Mouse (Mus musculus): ENCODE data around the gene Mgarp. TPM values are rescaled to one million over a fixed set of nuclear protein-coding genes. Genes with fewer than 3 reads are reported as not detected.
"Not testable (repeated sequence)": the region's sequence is repeated elsewhere in the genome, so short reads cannot be mapped to it uniquely, and the experiment has no call there.

The Mgarp gene
- polyA plus RNA-seq, 1 experiment from 2014 or later: 7.5 TPM

DNA sequence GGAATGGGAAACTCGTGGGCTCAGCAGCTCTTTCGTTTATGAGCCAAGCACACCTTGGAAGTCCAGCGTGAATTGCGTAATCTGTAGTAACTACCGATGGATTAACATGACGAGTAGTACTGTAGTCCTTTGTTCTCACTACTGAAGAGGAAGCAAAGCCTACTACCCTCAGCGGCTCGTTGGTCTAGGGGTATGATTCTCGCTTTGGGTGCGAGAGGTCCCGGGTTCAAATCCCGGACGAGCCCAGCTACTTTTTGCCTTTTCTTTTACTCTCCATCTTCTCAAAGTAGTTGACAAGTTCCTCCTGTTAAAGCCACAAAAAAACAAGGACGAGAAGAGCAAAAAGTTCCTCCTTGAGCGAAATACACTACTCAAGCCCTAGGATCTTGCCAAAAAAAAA is 38.4 kb downstream of the Mgarp start:
- Histone ChIP-seq H3K4me3 (peak overlapping the region; percentile 59), H3K36me3 (no peaks in the 10 kb centered on the region), H3K4me1 (replicated peaks) (peaks cover 14% of the 10 kb centered on the region), H3K27ac (peak overlapping the region; percentile 29; the same call in 1 of the 2 replicates), H3K27me3 (ENCODE audit: insufficient read depth, poor library complexity, severe bottlenecking) (peaks cover 25% of the 10 kb centered on the region), H3K9me3 (no peaks in the 10 kb centered on the region)
- under 1% methylated on average over 15 of the region's 15 CpGs for WGBS
- peak; percentile 84 for DNase-seq (ENCODE audit: low spot score)

DNA sequence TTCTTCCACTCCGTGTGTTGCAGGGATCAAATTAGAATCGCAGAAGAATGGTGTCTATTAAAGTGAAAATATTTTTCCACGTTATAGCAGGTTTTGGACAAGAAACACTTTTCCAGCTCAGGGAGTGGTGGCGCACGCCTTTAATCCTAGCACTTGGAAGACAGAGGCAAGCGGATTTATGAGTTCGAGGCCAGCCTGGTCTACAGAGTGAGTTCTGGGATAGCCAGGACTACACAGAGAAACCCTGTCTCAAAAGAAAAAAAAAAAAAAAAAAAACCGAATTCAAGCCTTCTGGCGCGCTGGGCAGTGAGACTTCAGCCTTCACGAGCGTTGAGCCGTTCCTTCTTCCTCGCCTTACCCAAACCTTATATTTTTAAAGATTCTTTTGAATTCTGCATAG is 38.9 kb downstream of the Mgarp start:
- Histone ChIP-seq H3K36me3 (no peaks in the 10 kb centered on the region), H3K27me3 (ENCODE audit: insufficient read depth, poor library complexity, severe bottlenecking) (peaks cover 20% of the 10 kb centered on the region), H3K4me3 (peak overlapping the region; percentile 59), H3K27ac (no peak overlapping the region), H3K4me1 (replicated peaks) (peaks cover 14% of the 10 kb centered on the region), H3K9me3 (no peaks in the 10 kb centered on the region)
- peak; percentile 51 for DNase-seq (ENCODE audit: low spot score)
- WGBS: 10% methylated on average over 14 of the region's 14 CpGs

DNA sequence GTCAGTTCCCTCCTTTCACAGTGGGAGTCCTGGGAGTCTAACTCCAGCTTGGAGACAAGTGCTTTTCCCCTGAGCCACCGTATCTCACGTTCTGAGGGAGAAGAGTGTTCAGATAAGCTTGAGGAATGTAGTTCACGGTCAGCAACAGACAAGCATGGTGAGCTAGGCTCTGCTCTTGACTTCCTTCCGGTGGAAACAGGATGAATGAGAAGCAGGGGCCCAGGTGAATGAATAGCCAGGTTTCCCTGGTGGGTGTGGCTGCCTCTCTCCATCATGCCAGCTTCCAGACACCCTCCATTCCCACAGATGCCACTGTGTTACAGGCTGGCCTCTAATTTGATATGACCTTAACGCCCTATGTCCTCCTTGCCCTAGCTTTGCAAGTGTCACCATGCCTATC is 39.5 kb downstream of the Mgarp start:
- H3K4me3 ChIP-seq: no peak overlapping the region
- WGBS: 55% methylated on average over 5 of the region's 5 CpGs
- no peak for DNase-seq (ENCODE audit: low spot score)
- no peak overlapping the region for H3K27ac ChIP-seq
- no peaks in the 10 kb centered on the region for H3K9me3 ChIP-seq
- peaks cover 14% of the 10 kb centered on the region for H3K4me1 ChIP-seq (replicated peaks)
- peaks cover 19% of the 10 kb centered on the region for H3K27me3 ChIP-seq (ENCODE audit: insufficient read depth, poor library complexity, severe bottlenecking)
- H3K36me3 ChIP-seq: no peaks in the 10 kb centered on the region

DNA sequence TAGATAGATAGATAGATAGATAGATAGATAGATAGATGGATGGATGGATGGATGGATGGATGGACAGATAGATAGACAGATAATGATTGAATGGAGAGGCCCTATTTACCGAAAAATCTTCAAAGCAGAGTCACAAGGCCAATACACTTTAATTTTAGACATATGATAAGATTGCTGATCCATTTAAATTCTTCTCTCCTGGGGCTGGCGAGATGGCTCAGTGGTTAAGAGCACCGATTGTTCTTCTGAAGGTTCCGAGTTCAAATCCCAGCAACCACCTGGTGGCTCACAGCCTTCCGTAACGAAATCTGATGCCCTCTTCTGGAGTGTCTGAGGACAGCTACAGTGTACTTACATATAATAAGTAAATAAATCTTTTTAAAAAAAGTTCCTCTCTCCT is 41.6 kb downstream of the Mgarp start:
- H3K27ac ChIP-seq; H3K27me3 ChIP-seq (ENCODE audit: insufficient read depth, poor library complexity, severe bottlenecking); H3K36me3 ChIP-seq; DNase-seq (ENCODE audit: low spot score); H3K4me3 ChIP-seq; H3K9me3 ChIP-seq: not testable (repeated sequence)
- WGBS: 88% methylated on average over 6 of the region's 6 CpGs
- H3K4me1 ChIP-seq (replicated peaks): peaks cover 14% of the 10 kb centered on the region

DNA sequence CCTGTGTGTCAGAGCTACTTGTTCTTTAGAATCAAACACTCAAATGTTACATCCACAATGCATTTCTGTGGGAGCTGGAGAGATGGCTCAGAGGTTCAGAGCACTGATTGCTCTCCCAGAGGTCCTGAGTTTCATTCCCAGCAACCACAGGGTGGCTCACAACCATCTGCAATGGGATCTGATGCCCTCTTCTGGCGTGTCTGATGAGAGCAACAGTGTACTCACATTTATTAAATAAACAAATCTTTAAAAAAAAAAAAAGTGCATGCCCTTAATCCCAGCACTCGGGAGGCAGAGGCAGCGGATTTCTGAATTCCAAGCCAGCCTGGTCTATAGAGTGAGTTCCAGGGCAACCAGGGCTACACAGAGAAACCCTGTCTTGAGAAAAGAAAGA is 42.5 kb downstream of the Mgarp start:
- no peaks in the 10 kb centered on the region for H3K9me3 ChIP-seq
- 76% methylated on average over 3 of the region's 3 CpGs for WGBS
- H3K36me3 ChIP-seq: no peaks in the 10 kb centered on the region
- H3K4me3 ChIP-seq: no peak overlapping the region
- no peak overlapping the region for H3K27ac ChIP-seq
- no peak for DNase-seq (ENCODE audit: low spot score)
- H3K27me3 ChIP-seq (ENCODE audit: insufficient read depth, poor library complexity, severe bottlenecking): no peaks in the 10 kb centered on the region
- H3K4me1 ChIP-seq (replicated peaks): peaks cover 10% of the 10 kb centered on the region

DNA sequence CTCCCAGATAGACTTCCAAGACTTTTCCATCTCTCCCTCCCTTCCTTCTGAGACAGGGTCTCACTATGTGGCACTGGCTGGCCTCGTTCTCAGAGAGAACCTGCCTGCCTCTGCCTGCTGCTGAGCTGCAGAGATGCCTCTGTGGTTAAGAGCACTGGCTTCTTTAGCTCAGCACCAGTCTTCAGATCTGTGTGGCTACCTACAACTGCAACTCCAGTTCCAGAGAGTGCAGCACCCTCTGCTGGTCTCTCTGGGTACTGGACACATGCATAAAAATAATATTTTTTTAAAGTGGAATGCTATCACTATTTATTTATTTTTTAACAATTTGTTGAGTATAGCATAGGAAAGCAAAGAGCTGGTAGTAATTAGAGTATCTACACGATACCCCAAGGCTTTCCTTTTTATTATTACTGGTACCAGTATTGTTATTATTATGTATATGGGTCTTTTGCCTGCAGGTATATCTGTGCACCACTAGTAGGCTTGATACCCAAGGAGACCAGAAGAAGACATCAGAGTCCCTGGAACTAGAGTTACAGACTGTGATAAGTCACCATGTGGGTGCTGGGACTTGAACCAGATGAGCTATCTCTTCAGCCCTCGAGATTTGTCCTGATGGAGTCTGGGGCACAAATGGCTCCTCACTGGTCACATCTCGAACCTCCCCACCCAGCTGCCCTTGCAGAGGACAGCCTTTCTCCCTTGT is 43.1 kb downstream of the Mgarp start:
- Histone ChIP-seq H3K36me3 (no peaks in the 10 kb centered on the region), H3K4me1 (replicated peaks) (peaks cover 8% of the 10 kb centered on the region), H3K4me3 (no peak overlapping the region), H3K9me3 (no peaks in the 10 kb centered on the region), H3K27ac (no peak overlapping the region), H3K27me3 (ENCODE audit: insufficient read depth, poor library complexity, severe bottlenecking) (no peaks in the 10 kb centered on the region)
- DNase-seq (ENCODE audit: low spot score): no peak
- WGBS: 78% methylated on average over 4 of the region's 4 CpGs

DNA sequence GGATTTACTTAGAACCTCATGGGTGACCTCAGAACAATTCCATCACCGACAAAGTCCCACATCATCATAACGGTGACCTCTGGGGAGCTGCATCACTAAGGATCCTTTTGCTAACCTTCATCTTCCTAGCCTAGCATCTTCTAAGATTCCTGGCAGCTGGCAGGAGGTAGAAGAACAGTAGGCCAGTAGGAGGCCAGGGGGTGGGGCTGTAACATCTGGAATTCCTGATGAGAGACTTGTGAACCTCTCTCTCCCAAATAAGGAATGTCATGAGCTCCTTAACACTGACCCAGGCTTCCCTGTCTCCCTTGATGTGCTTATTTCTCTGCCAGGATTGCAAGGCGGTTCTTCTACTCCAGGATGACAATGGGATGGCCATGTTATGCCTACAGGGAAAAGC is 45.7 kb downstream of the Mgarp start:
- 26% methylated on average over 3 of the region's 3 CpGs for WGBS
- no peak for DNase-seq (ENCODE audit: low spot score)
- no peaks in the 10 kb centered on the region for H3K36me3 ChIP-seq

DNA sequence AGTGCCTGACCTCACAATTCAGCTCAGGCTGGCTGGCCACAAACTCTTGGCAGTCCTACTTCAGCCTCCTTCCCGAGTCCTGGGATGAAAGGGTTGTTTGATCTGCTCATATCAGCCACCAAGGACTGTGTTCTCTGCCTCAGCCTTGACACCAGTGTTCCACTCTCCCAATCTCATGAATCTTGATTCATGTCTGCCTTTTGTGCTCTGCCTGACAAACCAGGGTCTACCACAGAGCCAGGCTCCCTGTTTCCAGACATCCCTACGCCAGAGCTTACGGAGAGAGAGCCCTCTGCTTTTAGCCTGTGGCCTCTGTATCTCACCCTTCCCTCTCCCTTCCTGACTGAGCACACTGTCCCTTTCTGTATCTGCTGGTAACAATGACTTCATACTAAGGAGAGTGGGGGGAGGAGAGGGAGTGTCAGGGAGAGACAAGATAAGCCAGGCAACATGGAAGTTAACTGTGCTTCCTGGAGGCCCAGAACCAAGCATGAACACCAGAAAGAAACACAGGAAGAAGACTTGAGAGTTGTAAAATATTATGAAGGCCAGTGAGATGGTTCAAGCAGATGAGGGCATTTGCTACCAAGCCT is 47.8 kb downstream of the Mgarp start:
- no peaks in the 10 kb centered on the region for H3K9me3 ChIP-seq
- WGBS: 57% methylated on average over 3 of the region's 3 CpGs
- H3K27ac ChIP-seq: peak overlapping the region; percentile 16; the same call in 1 of the 2 replicates

More for the DNA sequence above, 45.7 kb downstream of the Mgarp start:
- peaks cover 3% of the 10 kb centered on the region; the same call in 1 of the 2 replicates for H3K4me1 ChIP-seq (replicated peaks)
- no peak overlapping the region for H3K4me3 ChIP-seq
- H3K9me3 ChIP-seq: no peaks in the 10 kb centered on the region
- H3K27ac ChIP-seq: no peak overlapping the region
- H3K27me3 ChIP-seq (ENCODE audit: insufficient read depth, poor library complexity, severe bottlenecking): no peaks in the 10 kb centered on the region

DNA sequence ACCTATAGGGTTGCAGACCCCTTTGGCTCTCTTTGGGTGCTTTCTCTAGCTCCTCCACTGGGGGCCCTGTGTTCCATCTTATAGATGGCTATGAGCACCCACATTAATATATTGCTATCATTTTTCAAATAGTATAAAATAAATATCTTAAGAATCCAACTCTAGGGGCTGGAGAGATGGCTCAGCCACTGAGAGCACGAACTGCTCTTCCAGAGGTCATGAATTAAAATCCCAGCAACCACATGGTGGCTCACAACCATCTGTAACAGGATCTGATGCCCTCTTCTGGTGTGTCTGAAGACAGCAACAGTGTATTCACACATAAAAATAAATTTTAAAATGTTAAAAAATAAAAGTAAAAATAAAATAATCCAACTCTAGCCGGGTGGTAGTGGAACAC is 51.5 kb downstream of the Mgarp start:
- 92% methylated on average over 2 of the region's 2 CpGs for WGBS
- H3K9me3 ChIP-seq; H3K36me3 ChIP-seq; DNase-seq (ENCODE audit: low spot score); H3K27ac ChIP-seq; H3K4me3 ChIP-seq; H3K27me3 ChIP-seq (ENCODE audit: insufficient read depth, poor library complexity, severe bottlenecking): not testable (repeated sequence)
- peaks cover 17% of the 10 kb centered on the region for H3K4me1 ChIP-seq (replicated peaks)

More for the DNA sequence above, 47.8 kb downstream of the Mgarp start:
- H3K27me3 ChIP-seq (ENCODE audit: insufficient read depth, poor library complexity, severe bottlenecking): no peaks in the 10 kb centered on the region
- DNase-seq (ENCODE audit: low spot score): no peak
- H3K4me1 ChIP-seq (replicated peaks): peaks cover 3% of the 10 kb centered on the region; the same call in 1 of the 2 replicates
- no peak overlapping the region for H3K4me3 ChIP-seq
- H3K36me3 ChIP-seq: no peaks in the 10 kb centered on the region

DNA sequence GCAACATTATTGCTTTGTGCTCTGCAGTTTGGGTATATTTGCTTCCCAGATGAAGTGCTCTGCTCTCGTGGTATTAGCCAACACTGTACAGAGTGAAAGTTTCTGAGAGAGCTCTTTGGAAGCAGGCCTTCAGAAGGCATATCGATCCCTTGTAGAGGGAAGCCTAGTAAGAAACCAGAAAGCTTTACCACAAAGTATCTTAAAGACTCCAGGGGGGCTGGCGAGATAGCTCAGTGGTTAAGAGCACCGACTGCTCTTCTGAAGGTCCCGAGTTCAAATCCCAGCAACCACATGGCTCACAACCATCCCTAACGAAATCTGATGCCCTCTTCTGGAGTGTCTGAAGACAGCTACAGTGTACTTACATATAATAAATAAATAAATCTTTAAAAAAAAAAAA is 52.4 kb downstream of the Mgarp start:
- WGBS: 91% methylated on average over 6 of the region's 6 CpGs
- peaks cover 18% of the 10 kb centered on the region for H3K4me1 ChIP-seq (replicated peaks)
- H3K9me3 ChIP-seq; H3K4me3 ChIP-seq; H3K27me3 ChIP-seq (ENCODE audit: insufficient read depth, poor library complexity, severe bottlenecking); H3K27ac ChIP-seq; DNase-seq (ENCODE audit: low spot score); H3K36me3 ChIP-seq: not testable (repeated sequence)

DNA sequence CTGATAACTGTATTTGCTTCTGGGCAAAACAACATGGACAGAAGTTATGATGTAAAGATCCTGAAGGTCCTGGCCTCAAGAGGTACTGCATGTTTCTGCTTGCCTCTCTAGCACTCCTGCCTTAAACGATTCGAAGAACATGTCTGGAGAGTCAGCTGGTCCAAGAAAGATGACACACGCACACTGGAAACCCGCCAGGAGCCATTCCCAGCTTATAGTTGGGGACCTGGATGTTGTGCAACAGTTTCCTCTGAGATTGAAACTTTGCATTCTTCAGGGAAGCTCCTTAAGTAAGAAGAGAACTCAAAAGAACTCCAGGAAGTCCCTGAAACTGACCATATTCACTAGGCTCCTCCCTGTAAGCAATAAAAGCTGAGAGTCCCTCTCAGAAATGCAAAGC is 53.3 kb downstream of the Mgarp start:
- WGBS: 98% methylated on average over 4 of the region's 4 CpGs
- Histone ChIP-seq H3K27me3 (ENCODE audit: insufficient read depth, poor library complexity, severe bottlenecking) (no peaks in the 10 kb centered on the region), H3K9me3 (peaks cover 6% of the 10 kb centered on the region; the same call in 1 of the 2 replicates), H3K4me3 (no peak overlapping the region), H3K36me3 (no peaks in the 10 kb centered on the region), H3K27ac (no peak overlapping the region), H3K4me1 (replicated peaks) (peaks cover 22% of the 10 kb centered on the region)
- DNase-seq (ENCODE audit: low spot score): no peak

DNA sequence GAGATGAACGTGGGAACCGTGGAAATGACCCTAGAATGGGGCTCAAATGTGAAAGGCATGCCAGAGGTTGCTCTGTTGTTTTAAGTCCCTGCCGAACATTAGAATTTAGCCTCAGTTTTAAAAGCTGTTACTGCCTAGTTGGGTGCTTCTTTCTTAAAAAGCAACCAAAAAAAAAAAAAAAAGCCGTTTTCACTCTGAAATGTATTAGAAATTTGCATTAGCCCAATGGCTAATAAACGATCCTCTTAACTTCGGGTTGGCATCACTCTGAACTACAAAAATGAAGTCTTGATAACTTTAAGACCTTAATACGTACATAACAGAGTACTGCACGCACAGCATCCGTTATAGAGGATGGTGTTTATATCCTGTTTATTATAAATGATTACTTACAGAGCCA is 54.4 kb downstream of the Mgarp start:
- no peak for DNase-seq (ENCODE audit: low spot score)
- Histone ChIP-seq H3K4me1 (replicated peaks) (peaks cover 23% of the 10 kb centered on the region), H3K36me3 (no peaks in the 10 kb centered on the region), H3K9me3 (peaks cover 6% of the 10 kb centered on the region; the same call in 1 of the 2 replicates), H3K27me3 (ENCODE audit: insufficient read depth, poor library complexity, severe bottlenecking) (no peaks in the 10 kb centered on the region), H3K4me3 (peak overlapping the region; percentile 97), H3K27ac (peak overlapping the region; percentile 99)
- 12% methylated on average over 9 of the region's 9 CpGs for WGBS

DNA sequence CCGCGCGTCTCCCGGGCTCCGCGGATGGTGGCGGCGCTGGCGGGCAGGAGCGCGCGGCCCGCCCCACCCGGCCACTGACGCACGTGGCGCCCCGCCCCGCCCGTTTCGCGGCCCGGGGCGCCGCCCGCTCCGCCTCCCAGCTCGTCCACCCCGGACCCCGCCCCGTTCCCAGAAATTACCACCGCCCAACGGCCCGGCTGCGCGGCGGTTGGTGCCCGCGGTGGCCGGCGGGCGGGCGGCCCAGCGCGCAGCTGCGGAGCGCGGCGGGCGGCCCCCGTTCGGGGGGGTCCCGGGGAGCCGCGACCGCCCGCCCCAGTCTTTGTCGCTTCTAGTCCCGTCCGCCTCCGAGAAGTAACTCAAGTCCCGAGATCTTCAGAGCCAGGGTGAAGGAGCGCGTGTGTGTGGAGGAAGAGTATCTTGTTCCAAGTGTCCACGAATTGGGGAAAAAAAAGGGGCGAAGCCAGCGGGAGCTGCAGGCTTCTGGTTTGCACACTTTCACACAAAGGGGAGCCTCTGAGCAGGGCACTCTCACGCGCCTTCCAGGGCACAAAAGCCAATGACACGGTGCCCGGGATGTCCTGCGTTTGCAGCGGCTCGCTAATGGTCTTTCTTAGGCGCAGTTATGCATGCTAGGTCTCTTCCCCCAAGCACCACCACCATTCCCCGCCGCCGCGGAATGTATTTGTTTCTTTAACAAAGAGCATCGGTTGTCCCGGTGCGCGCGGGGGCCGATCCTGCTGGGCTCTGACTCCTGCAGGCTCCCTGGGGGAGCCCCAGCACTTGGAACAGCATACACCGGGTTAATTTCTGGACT is 55.1 kb downstream of the Mgarp start:
- H3K27ac ChIP-seq: peak overlapping the region; percentile 99
- WGBS: under 1% methylated on average over 86 of the region's 86 CpGs
- no peaks in the 10 kb centered on the region for H3K36me3 ChIP-seq
- peaks cover 23% of the 10 kb centered on the region for H3K4me1 ChIP-seq (replicated peaks)
- H3K9me3 ChIP-seq: peaks cover 6% of the 10 kb centered on the region; the same call in 1 of the 2 replicates
- no peaks in the 10 kb centered on the region for H3K27me3 ChIP-seq (ENCODE audit: insufficient read depth, poor library complexity, severe bottlenecking)
- peak; percentile 87 for DNase-seq (ENCODE audit: low spot score)
- H3K4me3 ChIP-seq: peak overlapping the region; percentile 97

All from hindbrain, embryonic 10.5 days (tissue).